Mouse (Mus musculus): ENCODE data around the gene Ces2e. TPM values are rescaled to one million over a fixed set of nuclear protein-coding genes. Genes with fewer than 3 reads are reported as not detected.

Ces2e gene
- total and polyA plus RNA-seq, 2 experiments: 182 to 259 TPM

- no peak overlapping the region for H3K27ac ChIP-seq (replicated peaks; ENCODE audit: insufficient read depth, low read depth, low read length)
- peaks cover 36% of the 10 kb centered on the region for H3K36me3 ChIP-seq (ENCODE audit: control insufficient read depth, insufficient read depth, low read length)
- no peak for TF ChIP-seq POLR2A (IDR thresholded peaks at IDR 0.05; ENCODE audit: extremely low read depth, insufficient read depth, low read length)
- no peak for TF ChIP-seq CTCF (IDR thresholded peaks at IDR 0.05; ENCODE audit: low read depth, low read length)
- no peak overlapping the region for H3K4me3 ChIP-seq (ENCODE audit: insufficient read depth, low read depth, low read length)
- no peak for DNase-seq (ENCODE audit: extremely low read depth, low read depth, low spot score)
- WGBS: 93% methylated on average over 4 of the region's 4 CpGs
- H3K27me3 ChIP-seq (ENCODE audit: control insufficient read depth, insufficient read depth, low read length): no peaks in the 10 kb centered on the region
- no peaks in the 10 kb centered on the region for H3K79me2 ChIP-seq (ENCODE audit: control insufficient read depth, insufficient read depth, low read length)
- H3K9ac ChIP-seq (ENCODE audit: low read depth, low read length): no peak overlapping the region
- H3K4me1 ChIP-seq (ENCODE audit: control insufficient read depth, insufficient read depth, low read length): peaks cover 2% of the 10 kb centered on the region; the same call in 1 of the 2 replicates
These were observed 37.4 kb downstream of the Ces2e start for GRCm38 (mm10) chr8:104963375-104963894.

GRCm38 (mm10) chr8:104984126-104984525, 58.1 kb downstream of the Ces2e start:
- Histone ChIP-seq H3K4me3 (ENCODE audit: insufficient read depth, low read depth, low read length) (no peak overlapping the region), H3K9ac (ENCODE audit: low read depth, low read length) (no peak overlapping the region), H3K79me2 (ENCODE audit: control insufficient read depth, insufficient read depth, low read length) (no peaks in the 10 kb centered on the region), H3K36me3 (ENCODE audit: control insufficient read depth, insufficient read depth, low read length) (no peaks in the 10 kb centered on the region), H3K27me3 (ENCODE audit: control insufficient read depth, insufficient read depth, low read length) (no peaks in the 10 kb centered on the region), H3K27ac (replicated peaks; ENCODE audit: insufficient read depth, low read depth, low read length) (peak overlapping the region; percentile 86), H3K4me1 (ENCODE audit: control insufficient read depth, insufficient read depth, low read length) (peaks cover 11% of the 10 kb centered on the region)
- WGBS: 96% methylated on average over 5 of the region's 5 CpGs
- TF ChIP-seq POLR2A (IDR thresholded peaks at IDR 0.05; ENCODE audit: extremely low read depth, insufficient read depth, low read length) (no peak), CTCF (IDR thresholded peaks at IDR 0.05; ENCODE audit: low read depth, low read length) (no peak)
- no peak for DNase-seq (ENCODE audit: extremely low read depth, low read depth, low spot score)

Other genes with a start within 250 kb of the Ces2e start
- gene Ces2a, start 192.3 kb upstream of the Ces2e start, total RNA-seq (2014; rRNA removed): 551 and 915 TPM in 2 replicates
- gene Ces2a, start 192.3 kb upstream of the Ces2e start, polyA plus RNA-seq (2012; rRNA removed): 242 and 580 TPM in 2 replicates
- gene Ces2b, start 94.7 kb upstream of the Ces2e start, total RNA-seq (2014; rRNA removed): 0.07 and 0.46 TPM in 2 replicates
- 0.05 and 0.29 TPM in 2 replicates for gene Ces2b, start 94.7 kb upstream of the Ces2e start, polyA plus RNA-seq (2012; rRNA removed)
- gene Ces2c, start 79.2 kb upstream of the Ces2e start, total RNA-seq (2014; rRNA removed): 27.8 and 111 TPM in 2 replicates
- 36.1 and 49.1 TPM in 2 replicates for gene Ces2c, start 79.2 kb upstream of the Ces2e start, polyA plus RNA-seq (2012; rRNA removed)
- not detected in 2 replicates for gene Ces2f, start 21.1 kb downstream of the Ces2e start, total RNA-seq (2014; rRNA removed)
- gene Ces2f, start 21.1 kb downstream of the Ces2e start, polyA plus RNA-seq (2012; rRNA removed): not detected in 2 replicates
- 34.6 and 36.9 TPM in 2 replicates for gene Ces2g, start 35.5 kb downstream of the Ces2e start, total RNA-seq (2014; rRNA removed)
- 19.6 and 31.6 TPM in 2 replicates for gene Ces2g, start 35.5 kb downstream of the Ces2e start, polyA plus RNA-seq (2012; rRNA removed)
- 0.07 and 0.18 TPM in 2 replicates for gene Ces2h, start 74.6 kb downstream of the Ces2e start, total RNA-seq (2014; rRNA removed)
- 0.22 and 0.26 TPM in 2 replicates for gene Ces2h, start 74.6 kb downstream of the Ces2e start, polyA plus RNA-seq (2012; rRNA removed)
- 819 and 925 TPM in 2 replicates for gene Ces3a, start 122.3 kb downstream of the Ces2e start, total RNA-seq (2014; rRNA removed)
- 768 and 1,045 TPM in 2 replicates for gene Ces3a, start 122.3 kb downstream of the Ces2e start, polyA plus RNA-seq (2012; rRNA removed)
- 271 and 504 TPM in 2 replicates for gene Ces3b, start 157.5 kb downstream of the Ces2e start, total RNA-seq (2014; rRNA removed)
- gene Ces3b, start 157.5 kb downstream of the Ces2e start, polyA plus RNA-seq (2012; rRNA removed): 213 and 453 TPM in 2 replicates
- gene Ces4a, start 205.5 kb downstream of the Ces2e start, total RNA-seq (2014; rRNA removed): 0.13 and 0.55 TPM in 2 replicates
- 0.09 and 0.93 TPM in 2 replicates for gene Ces4a, start 205.5 kb downstream of the Ces2e start, polyA plus RNA-seq (2012; rRNA removed)
- gene Cbfb, start 244.4 kb downstream of the Ces2e start, total RNA-seq (2014; rRNA removed): 13.2 and 15.7 TPM in 2 replicates
- gene Cbfb, start 244.4 kb downstream of the Ces2e start, polyA plus RNA-seq (2012; rRNA removed): 1.8 and 2.8 TPM in 2 replicates